Mouse (Mus musculus): ENCODE data around the gene Engase.

DNA sequence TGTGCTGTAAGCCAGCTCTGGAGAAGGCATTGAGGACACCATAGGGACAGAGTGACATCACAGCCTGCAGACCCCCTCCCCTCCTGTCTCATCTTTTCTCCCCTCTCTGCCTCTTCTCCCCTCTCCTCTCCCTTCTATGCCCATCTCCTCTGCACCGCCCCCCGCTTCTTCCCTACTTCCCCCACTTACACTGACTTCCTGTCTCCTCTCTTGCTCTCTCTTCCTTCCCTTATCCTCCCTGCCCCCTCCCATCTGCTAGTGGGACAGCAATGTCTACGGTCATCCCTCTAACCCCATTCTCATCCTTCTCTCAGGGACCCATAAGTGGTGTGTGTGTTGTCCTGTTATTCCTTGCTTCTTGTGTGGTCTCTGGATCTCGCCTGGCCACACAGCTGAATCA, 17.1 kb upstream of the Engase start:
- TF ChIP-seq CTCF (IDR thresholded peaks at IDR 0.05; ENCODE audit: low read depth), result no peak
- no peak for TF ChIP-seq EP300 (IDR thresholded peaks at IDR 0.05; ENCODE audit: low read depth)

All from liver, postnatal 0 days (tissue).